Mouse (Mus musculus) CD4-positive, CD25-positive, alpha-beta regulatory T cell, adult 2 months (primary cell): ENCODE measurements around the gene Uchl4.
"Not testable (repeated sequence)": the region's sequence is repeated elsewhere in the genome, so short reads cannot be mapped to it uniquely, and the experiment has no call there.

Experiments used
- DNase-seq: peaks from one replicate; pipeline ENCODE4 v3.0.0-alpha.2; 2012; ENCODE audit warnings: low read depth, low spot score

Gene Uchl4

DNA sequence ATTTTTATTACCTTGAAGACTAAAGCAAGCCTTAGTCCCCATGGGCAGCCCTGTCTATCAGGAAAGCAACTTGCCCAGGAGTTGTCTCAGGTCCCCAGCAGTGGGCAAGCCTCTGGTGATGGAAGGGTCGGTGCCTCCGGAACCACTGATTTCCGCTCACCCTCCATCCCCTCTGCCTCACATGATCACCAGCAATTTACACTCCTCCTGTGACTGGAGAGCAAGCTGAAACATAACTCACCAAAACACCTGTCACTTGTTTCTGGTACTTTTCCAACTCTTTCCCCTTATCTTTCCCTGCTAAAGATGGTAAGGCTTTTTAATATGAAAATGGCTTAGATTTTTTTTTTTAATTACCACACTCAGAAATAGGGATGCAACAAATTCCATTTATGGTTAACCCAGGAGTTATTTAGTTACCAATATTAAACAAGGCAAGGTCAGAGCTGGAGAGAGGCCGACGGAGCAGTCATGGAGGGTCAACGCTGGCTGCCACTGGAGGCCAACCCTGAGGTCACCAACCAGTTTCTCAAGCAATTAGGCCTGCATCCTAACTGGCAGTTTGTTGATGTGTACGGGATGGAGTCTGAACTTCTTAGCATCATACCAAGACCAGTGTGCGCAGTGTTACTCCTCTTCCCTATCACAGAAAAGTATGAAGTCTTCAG, at the start of gene Uchl4:
TSS of gene Uchl4 (plus strand) at position 434 of the 668 bp plus-strand sequence.
- DNase-seq: no peak

DNA sequence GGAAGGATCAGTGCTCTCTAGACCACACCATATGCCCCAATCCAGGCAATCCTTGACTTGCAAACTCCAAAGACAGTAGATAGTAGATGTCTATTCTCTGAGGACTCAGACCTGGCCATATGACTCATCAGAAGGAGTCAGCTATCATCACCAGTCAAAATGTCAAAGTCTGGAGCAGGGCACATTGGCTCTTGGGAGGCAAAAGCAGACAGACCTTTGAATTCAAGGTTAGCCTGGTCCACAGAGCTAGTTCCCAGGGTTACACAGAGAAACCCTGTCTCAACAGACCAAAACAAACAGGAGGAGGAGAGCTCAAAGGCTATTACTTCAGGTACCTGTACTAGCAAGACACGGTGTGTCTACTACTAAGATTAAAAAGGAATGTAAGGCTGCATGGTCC, 41.1 kb upstream of the Uchl4 start:
- DNase-seq: no peak

DNA sequence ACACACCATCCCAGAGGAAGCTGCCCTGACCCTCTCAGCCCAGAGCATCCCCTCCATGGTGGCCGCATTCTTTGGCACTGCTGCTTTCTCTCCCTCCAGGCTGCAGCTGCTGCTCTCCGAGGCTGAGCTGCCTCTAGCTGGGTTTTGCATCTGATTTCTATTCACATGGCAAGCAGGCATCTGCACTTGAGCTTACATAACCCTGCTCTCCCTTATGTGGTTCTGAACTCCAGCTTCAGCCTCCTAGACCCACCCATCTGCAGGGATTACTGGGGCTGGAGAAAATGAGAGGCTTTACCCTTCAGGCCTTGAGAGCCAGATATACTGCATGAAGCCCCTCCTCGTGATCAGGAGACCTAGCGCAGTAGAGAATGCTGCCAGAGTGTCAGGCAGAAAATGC, 39.4 kb upstream of the Uchl4 start:
- no peak for DNase-seq

DNA sequence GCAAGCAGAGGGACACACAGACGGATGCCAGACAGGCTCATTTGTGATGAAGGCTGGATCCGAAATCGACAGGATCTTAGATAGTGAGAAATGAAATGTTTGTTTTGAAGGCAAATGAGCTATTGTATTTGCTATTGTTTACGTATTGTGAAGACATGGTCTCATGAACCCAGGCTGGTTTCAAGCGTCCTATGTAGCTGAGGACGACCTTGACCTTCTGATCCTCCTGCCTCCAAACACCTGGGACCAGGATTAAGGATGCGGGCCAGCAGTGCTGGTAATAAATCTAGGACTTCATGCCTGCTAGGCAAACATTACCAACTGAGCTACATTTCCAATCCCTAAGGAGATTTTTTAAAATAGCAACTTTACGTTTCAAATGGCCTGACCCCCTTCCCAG, 37.5 kb upstream of the Uchl4 start:
- no peak for DNase-seq

DNA sequence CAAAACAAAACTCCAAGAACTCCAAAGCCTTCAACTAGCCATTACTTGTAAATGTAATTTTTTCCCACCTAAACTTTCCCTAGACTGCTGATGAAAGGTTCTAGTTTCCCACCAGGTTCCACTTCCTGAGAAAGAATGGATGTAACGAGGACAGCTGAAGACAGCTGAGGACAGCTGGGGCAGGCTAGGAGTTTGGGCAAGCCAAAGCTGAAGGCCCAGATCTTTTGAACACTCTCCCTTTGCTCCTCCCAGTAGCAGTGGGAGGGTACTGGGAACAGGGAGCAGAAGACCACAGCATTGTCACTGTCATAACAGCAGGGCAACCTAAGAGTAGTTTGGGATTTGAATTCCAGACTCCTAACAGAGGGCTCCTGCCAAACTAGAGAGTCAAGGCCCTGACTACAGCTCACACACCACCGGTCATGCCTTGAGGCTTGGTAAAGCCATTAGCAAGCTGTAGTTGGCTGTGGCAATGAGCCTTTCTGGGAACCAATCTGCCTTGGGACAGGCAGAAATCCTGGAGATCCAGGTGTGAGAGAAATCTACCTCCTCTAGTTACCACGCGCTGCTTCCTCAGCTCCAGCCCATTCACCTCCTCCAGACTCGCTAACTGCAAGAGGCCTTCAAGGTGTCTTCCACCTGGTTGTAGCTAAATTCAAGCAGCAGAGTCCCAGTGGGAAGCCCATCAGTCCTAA, 36.8 kb upstream of the Uchl4 start:
- no peak for DNase-seq

DNA sequence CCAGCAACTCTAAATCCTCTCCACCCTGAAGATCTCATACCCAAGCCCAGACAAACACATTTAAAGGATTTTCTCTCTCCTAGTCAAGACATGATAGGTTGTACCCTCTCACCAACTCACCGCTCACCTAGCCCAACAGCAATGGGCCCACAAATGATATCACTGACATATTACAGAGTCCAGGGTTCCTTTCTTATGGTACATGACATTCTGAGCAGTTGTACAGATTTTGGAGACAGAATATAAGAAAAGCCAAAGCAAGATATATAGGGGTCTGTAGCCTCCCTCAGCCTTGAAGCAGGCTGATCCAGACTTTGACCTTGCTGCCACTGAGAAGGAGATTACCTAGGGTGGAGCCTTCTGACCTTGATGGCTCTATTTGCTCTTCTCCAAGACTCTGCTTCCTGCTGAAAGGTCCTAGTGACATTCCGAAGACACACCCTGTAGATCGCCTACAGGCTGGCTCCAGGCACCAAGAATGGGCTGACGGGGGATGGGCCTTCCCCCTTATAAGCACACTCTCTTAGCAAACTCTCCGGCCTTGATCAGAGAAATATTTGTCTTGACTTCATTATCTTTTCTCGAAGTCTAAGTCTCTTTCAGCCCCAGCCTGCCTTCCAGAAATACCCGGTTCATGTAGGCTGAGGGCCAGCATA, 36.1 kb upstream of the Uchl4 start:
- not testable (repeated sequence) for DNase-seq

DNA sequence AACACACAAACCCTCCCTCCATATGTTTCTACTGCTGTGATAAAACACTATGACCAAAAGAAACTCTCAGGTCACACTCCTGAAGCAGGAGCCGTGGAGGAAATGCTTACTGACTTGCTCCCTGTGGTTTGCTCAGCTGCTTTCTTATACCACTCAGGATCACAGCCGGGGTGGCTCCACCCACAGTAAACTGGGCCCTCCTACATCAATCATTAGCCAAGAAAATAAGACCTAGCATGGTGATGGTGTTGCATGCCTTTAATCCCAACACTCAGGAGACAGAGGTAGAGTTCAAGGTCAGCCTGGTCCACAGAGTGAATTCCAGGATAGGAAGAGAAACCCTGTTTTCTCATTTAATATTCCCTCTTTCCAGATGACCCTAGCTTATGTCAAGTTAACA, 35.1 kb upstream of the Uchl4 start:
- DNase-seq: no peak

DNA sequence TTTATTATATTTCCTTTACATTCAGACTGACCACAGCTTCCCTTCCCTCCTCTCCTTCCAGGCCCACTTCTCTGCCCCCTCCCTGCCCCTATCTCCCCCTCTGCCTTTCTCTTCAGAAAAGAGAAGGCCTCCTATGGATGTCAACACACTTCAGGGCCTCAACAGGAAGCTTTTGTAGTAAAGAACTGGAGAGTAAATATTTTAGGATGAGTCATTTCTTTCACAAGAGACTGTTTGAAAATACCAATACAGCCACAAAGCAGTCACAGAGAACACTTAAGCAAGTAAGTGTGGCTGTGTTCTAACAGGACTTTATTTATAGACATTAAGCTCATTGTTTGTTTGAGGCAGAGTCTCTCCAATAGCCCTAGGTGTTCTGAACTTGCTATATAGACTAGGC, 32.7 kb upstream of the Uchl4 start:
- DNase-seq: no peak

DNA sequence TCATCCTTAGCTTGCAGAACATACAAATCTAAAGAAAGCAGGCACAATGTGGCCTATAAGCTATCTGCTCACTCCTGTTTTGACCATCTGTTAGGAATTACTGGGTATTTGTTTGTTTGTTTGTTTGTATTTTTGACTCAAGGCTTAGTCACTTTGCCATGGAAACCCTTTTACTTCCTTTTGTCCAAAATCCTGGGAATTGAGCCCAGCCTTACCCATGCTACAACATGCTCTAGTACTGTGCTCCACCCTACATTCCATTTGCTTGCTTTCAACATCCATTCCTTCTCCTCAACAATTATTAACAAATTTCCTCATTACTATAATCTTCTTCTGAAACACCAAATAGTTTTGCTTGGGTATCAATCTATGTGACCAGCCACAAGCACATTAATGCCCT, 32.1 kb upstream of the Uchl4 start:
- DNase-seq: no peak

DNA sequence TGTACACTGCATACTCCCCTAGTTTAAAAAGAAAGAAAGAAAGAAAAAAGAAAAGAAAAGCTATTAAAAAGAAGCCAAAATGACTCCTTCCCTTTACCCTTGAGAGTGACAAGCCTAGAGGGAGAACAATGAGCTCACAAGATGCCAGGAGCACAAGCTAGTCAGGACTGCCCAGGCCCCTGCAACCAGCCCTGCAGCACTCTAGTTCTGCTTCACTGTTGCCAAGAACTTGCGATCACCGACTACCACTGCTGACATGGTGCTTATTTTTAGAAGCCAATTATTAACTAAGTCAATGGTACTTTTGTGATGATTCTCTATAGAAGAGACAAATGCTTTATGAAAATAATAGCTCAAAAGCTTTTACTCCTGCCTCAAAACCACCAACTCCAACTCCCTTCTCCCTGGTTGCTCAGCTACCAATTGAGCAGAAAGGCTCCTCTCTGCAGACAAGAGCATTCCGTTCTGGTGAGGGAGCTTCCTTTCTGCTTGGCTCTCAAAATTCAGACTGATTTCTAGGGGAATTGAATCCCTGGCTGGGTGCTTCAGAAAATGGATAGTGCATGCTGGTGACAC, 27.4 kb upstream of the Uchl4 start:
- DNase-seq: no peak

DNA sequence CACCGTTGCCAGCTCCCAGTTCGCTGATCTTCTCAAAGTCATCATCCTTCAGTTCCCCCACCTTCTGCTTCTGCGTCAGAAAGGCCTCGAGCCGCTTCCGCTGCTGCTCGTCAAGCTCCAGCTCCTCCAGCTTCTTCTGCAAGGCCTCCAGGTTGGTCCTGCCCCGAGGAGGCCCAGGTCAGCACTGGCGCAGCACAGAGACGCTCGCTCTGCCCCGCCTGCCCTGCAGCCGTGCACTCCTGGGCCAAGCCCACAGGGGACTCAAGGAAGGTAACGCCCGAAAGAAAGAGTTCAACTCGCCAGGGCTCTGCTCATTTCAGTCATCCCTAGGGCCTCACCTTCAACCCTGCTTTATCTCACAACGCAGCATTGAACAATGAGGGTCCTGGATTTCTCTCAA, 20.5 kb upstream of the Uchl4 start:
- DNase-seq: no peak

DNA sequence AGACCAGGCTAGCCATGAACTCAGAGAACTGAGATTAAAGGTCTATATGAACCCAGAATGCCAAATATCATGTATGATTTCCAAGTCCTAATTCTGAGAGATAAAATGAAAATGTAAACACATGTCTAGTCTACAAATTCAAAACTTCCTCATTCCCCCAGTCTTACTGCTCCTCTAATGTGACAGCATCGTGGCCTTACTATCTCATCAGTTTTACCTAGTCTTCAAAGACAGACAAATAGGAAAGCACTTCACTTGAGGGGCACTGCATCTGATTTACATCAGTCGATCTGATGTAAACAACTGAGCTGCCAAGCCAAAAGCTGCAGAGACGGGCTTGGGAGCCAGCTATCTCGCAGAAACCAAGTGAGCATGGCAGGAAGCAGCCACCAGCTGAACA, 18.9 kb upstream of the Uchl4 start:
- no peak for DNase-seq

DNA sequence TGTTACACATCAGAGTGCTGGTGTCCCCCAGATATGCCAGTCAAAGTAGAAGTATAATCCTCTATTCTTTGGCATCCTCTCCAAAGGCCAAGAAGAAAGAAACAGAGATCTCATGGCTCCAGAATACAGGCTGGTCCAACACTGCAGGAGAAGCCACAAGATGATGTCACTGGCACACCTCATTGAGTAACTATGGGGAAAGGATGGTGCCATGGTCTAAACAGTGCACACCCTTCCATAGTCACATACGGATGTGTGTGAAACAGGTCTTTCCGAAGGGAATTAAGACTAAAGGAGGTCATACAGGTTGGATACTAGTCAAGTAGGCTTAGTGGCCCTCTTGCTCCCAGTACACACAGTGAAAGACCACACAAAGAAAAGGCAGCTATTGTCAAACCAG, 18.4 kb upstream of the Uchl4 start:
- no peak for DNase-seq

DNA sequence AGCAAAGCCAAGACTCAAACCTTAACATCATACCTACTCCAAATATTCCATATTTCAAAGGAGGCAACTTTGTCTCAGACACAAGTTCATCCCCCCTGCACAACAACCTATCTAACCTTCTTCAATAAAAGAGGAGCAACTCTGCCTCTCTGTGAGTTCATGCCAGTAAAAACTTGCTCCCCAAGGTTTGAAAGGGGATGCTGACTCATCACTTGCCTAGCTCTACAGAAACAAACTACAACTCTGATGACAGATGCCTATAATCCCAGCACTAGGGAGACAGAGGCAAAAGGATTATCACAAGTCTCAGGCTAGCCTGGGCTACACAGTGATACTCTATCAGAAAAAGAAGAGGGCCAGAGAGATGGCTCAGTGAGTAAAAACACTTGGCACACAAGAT, 17.1 kb upstream of the Uchl4 start:
- no peak for DNase-seq

DNA sequence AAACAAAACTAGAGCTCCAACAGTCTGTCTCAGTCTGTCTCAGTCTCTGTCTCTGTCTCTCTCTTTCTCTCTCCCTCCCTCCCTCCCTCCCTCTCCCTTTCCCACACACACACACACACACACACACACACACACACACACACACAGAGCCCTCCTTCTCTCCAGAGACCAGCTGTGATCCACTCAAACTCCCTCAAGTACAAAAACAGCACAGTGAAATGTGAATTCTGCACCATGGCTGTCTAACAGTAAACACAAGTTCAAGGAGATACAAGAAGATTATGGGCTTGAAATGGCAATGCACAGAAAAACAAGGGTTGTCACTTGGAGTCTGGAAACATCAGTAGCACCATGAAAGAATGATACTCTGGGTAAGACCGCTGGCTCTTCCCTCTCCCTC, 15.7 kb upstream of the Uchl4 start:
- DNase-seq: no peak

DNA sequence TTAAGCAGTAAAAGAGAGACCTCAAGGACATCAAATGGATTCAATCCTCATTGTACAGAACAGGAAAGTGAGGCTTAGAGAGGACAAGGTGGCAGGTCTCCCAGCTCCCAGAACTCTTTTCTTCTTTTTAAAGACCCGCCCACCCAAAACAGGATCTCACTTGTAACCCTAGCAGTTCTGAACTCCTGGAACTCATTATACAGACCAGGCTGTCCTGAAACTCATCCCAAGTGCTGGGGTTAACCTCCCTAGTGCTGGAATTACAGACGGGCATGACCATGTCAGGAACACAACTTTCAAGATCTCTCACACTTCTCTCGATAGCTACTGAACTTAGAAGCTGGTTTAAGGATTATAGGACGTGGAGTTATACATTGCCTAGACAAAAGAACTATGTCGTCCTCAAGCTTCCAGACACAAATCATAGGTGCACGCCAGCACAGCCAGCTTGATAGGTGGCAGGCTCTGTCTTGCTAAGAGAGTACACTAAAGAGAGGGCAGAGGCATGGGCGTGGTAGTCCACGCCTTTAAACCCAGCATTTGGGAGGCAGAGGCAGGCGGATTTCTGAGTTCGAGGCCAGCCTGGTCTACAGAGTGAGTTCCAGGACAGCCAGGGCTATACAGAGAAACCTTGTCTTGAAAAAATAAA, 15.1 kb upstream of the Uchl4 start:
- DNase-seq: no peak

DNA sequence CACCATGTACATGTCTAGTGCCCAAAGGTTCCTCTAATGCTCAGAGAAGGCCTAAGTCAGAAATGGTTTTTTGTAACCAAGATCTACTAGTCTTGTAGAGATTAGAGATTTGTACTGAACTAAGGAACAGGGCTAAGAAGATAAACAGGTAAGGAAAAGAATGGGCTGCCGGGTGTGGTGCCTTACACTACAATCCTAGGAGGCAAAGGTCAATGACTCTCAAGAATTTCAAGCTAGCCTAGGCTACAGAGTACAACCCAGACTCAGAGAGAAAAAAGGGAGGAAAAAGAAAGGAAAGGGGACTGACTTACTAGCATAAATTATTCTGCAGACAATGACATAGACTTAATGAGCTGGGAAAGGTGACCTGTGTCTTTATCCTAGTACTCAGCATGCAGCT, 14.4 kb upstream of the Uchl4 start:
- DNase-seq: no peak

DNA sequence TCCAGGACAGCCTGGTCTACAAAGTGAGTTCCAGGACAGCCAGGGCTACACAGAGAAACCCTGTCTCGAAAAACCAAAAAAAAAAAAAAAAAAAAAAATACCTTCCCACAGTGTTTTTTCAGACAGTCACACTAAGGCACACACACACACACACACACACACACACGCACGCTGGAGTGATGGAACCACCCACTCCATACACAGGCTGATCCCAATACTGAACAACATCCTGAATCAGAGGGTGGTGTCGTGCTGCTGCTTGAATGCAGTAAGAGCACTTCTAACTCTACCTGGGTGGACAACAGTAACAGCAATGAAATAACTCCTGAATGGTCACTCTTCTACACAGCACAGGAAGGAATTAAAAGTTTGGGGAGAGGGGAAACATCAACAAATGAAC, 13.5 kb upstream of the Uchl4 start:
- no peak for DNase-seq

DNA sequence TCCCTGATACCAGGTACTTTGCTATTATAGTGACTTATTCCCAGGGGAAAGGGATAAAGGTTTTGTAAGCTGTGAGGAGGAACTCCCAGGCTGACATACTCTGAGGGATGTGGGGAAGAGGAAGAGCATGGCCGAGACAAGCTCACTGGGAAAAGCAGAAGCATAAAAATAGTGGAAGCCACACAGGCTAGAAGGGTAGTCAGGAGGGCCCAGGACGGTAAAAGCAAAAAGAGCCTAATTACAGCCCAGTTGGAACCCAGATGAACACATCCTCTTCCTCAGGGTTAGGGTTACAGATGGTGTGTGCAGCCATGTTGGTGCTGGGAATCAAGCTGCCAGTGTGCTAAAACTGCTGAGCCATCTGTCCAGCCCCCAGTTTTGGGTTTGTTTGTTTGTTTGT, 12.9 kb upstream of the Uchl4 start:
- DNase-seq: no peak

DNA sequence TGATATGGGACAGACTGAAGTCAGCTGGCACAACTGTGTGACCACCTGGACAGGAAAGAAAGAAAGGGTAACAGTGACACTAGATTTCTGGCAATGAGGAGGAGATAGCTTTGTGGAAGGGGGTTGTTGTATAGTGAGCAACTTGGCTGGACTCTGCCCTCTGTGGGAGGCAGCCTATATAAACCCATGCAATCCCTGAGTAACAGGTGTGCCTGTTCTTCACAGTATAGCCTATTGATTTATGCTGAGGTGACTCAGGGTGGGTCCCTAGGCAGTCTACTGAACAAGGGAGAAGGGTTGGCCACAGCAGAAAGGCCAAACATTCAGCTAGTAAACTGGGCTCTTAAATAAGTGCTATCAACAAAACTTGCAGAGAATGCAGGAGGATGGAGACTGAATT, 9.2 kb upstream of the Uchl4 start:
- no peak for DNase-seq

DNA sequence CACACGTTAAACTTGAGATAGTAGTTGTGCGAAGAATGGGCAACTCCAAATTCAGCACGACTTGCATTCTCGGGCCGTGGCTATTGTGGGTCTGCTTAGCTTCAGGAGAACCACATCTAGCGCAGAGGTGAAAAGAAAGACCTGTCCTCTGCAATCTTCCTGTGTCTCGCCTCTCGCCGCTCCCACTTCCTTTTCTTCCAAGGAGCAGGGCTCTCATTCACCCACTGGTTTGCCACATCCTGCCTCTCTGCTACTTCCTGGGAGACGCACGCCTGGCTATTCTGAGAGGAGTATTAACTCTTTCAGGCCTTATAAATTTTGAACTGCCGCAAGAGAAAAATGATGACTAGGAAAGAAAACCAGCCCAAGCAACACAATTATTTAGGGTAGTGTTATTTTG, 7.3 kb upstream of the Uchl4 start:
- peak; percentile 35 for DNase-seq

DNA sequence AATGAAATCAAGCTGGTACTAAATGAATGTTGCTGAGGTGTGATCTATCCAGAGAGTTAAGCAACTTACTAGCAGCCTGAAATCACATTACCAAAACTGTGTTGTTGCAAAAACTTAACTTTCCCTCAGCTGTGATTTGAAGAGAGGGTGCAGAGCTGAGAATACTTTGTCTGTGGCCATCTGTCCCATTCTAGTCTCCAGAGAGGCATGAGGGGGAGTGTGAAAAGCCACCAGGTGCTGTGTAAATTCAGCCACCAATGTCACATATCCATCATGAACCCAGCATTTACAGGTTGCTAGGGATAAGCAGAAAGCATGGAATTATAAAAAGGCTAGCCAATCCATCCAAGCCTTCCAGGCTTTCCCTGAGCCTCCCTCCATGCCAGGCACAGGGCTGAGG, 6.0 kb upstream of the Uchl4 start:
- no peak for DNase-seq
